ENCODE assay signal across 9 mouse cellular contexts in the genomic region with DNA sequence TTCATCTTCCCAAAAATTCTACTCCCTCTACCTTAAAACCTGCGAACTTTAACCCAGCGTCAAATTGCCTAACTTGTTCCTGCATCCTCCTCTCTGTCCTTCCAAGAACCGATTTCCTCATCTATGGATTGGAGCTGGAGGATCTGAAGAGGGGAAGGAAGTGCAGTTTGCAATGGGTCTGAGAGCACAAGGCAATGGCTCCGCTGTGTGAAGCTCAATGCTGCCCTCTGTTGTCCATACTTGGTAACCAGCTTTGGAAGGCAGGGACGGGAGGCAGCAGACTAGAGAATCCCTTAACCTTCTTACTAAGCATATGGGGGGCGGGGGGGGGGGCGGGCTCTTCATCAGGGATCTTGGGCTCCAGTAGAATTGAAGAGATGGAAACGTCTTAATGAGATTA. TPM values are rescaled to one million over a fixed set of nuclear protein-coding genes. Genes with fewer than 3 reads are reported as not detected.
DNase-seq lines count a peak whose midpoint lies in the region; ATAC-seq and TF ChIP-seq lines count a peak whose summit lies in the region.
"Had no signal": no experiment of that assay in that cellular context is flagged by ENCODE, and none has a peak within 500 bp of the region (broad histone marks: within the 10 kb centered on the region; RNA-seq: fewer than 3 reads in every experiment).

No protein-coding gene starts in this region.

- no peak for TF ChIP-seq POLR2A in limb, embryonic 14.5 days (IDR thresholded peaks at IDR 0.05; ENCODE audit: borderline replicate concordance, extremely low read depth, insufficient read depth, insufficient read length)
- no peak for TF ChIP-seq POLR2A in testis, adult 2 months (IDR thresholded peaks at IDR 0.05; ENCODE audit: control insufficient read depth, low read depth, low read length)

- no peaks in the 10 kb centered on the region for H3K9me3 ChIP-seq in forebrain, embryonic 14.5 days (replicated peaks; ENCODE audit: control insufficient read depth, low read length)
- H3K9me3 ChIP-seq in limb, embryonic 14.5 days (ENCODE audit: control insufficient read depth, low read length): no peaks in the 10 kb centered on the region
- H3K9me3 ChIP-seq: stomach, embryonic 15.5 days had no signal

- TF ChIP-seq CTCF in testis, adult 2 months (IDR thresholded peaks at IDR 0.05; ENCODE audit: control insufficient read depth, insufficient read depth, insufficient replicate concordance, low read depth, low read length): peak; percentile 88; the same call in 1 of the 2 replicates

- peak; percentile 38; the same call in 1 of the 2 replicates for ATAC-seq in cerebellum, adult (ENCODE audit: insufficient number of reproducible peaks, low FRiP score, low TSS enrichment)
- peak; percentile 54; the same call in 1 of the 2 replicates for ATAC-seq in forebrain, embryonic 14.5 days
- 0 out of 2 replicates have a peak, but pooled peaks have one; percentile 49 for ATAC-seq in limb, embryonic 14.5 days (ENCODE audit: low FRiP score, low read depth)

- peak; percentile 27 to 37 for DNase-seq in urinary bladder, adult 18-20 months (ENCODE audit: low spot score in 2 of 2)
- no peak for DNase-seq in urinary bladder, postnatal 10 days (ENCODE audit: low spot score)
- peak; percentile 91 for DNase-seq in forebrain, embryonic 14.5 days (ENCODE audit: low spot score)
- peak; percentile 44 to 69 for DNase-seq in kidney, adult 8-10 months
- peak; percentile 77 for DNase-seq in limb, embryonic 14.5 days (ENCODE audit: low spot score)
- DNase-seq in naive thymus-derived CD4-positive, alpha-beta T cell, adult 2 months (ENCODE audit: low read depth): peak; percentile 85

- no peaks in the 10 kb centered on the region for H3K4me1 ChIP-seq in forebrain, embryonic 14.5 days (ENCODE audit: control insufficient read depth, insufficient read depth, low read length)
- no peaks in the 10 kb centered on the region for H3K4me1 ChIP-seq in limb, embryonic 14.5 days (ENCODE audit: control insufficient read depth, insufficient read depth, low read length)
- peaks cover 13% of the 10 kb centered on the region for H3K4me1 ChIP-seq in testis, adult 2 months (ENCODE audit: control insufficient read depth, insufficient read depth, low read length)

- H3K27ac ChIP-seq in forebrain, embryonic 14.5 days (ENCODE audit: low read depth, low read length): no peak overlapping the region
- H3K27ac ChIP-seq in limb, embryonic 14.5 days (replicated peaks; ENCODE audit: low read depth, low read length): no peak overlapping the region
- H3K27ac ChIP-seq in testis, adult 2 months (ENCODE audit: control insufficient read depth, insufficient read depth, low read depth, low read length): no peak overlapping the region
- H3K27ac ChIP-seq: stomach, embryonic 15.5 days had no signal

- no peak overlapping the region for H3K9ac ChIP-seq in forebrain, embryonic 14.5 days (ENCODE audit: low read length)
- H3K9ac ChIP-seq in limb, embryonic 14.5 days (ENCODE audit: low read depth, low read length, severe bottlenecking): no peak overlapping the region
- H3K9ac ChIP-seq: stomach, embryonic 15.5 days had no signal

- under 1% methylated on average over 8 of the region's 8 CpGs for WGBS in forebrain, embryonic 14.5 days
- WGBS in limb, embryonic 14.5 days: under 1% methylated on average over 7 of the region's 8 CpGs

- H3K4me2 ChIP-seq in forebrain, embryonic 14.5 days (ENCODE audit: low read length): no peak overlapping the region
- no peak overlapping the region for H3K4me2 ChIP-seq in limb, embryonic 14.5 days (replicated peaks; ENCODE audit: low read depth, low read length, severe bottlenecking)
- H3K4me2 ChIP-seq: stomach, embryonic 15.5 days had no signal

- H3K27me3 ChIP-seq in forebrain, embryonic 14.5 days (replicated peaks; ENCODE audit: control insufficient read depth, insufficient read depth, low read length): peaks cover 61% of the 10 kb centered on the region
- peaks cover 59% of the 10 kb centered on the region for H3K27me3 ChIP-seq in limb, embryonic 14.5 days (ENCODE audit: control insufficient read depth, insufficient read depth, low read length)
- no peaks in the 10 kb centered on the region for H3K27me3 ChIP-seq in testis, adult 2 months (ENCODE audit: control insufficient read depth, insufficient read depth, low read length)

- H3K36me3 ChIP-seq in forebrain, embryonic 14.5 days (ENCODE audit: control insufficient read depth, insufficient read depth, low read length): no peaks in the 10 kb centered on the region
- H3K36me3 ChIP-seq in limb, embryonic 14.5 days (ENCODE audit: control insufficient read depth, insufficient read depth, low read length): no peaks in the 10 kb centered on the region
- no peaks in the 10 kb centered on the region for H3K36me3 ChIP-seq in testis, adult 2 months (ENCODE audit: control insufficient read depth, insufficient read depth, low read length)
- H3K36me3 ChIP-seq: stomach, embryonic 15.5 days had no signal

- no peak overlapping the region for H3K4me3 ChIP-seq in forebrain, embryonic 14.5 days (ENCODE audit: low read depth, low read length)
- no peak overlapping the region for H3K4me3 ChIP-seq in limb, embryonic 14.5 days (replicated peaks; ENCODE audit: low read length)
- no peak overlapping the region for H3K4me3 ChIP-seq in testis, adult 2 months (ENCODE audit: control insufficient read depth, low read depth, low read length)
- H3K4me3 ChIP-seq: stomach, embryonic 15.5 days had no signal

RNA-seq across cellular contexts. Expression of gene Faah, which starts 37.0 kb away (rescaled TPM):
- polyA plus RNA-seq in forebrain, embryonic 14.5 days (2014; fragmentation: Nextera tagmentation; extraction: Ambion mirVana): 7.0 and 7.3 TPM in 2 replicates
- 1.7 and 1.9 TPM in 2 replicates for polyA plus RNA-seq in limb, embryonic 14.5 days (2012; rRNA removed)
- polyA plus RNA-seq in limb, embryonic 14.5 days (2014; fragmentation: Nextera tagmentation; extraction: Ambion mirVana): 1.9 and 2.1 TPM in 2 replicates
- 31.6 and 32.2 TPM in 2 replicates for polyA plus RNA-seq in testis, adult 2 months (2012; rRNA removed)

RNA-seq across cellular contexts. Expression of gene Dmbx1, which starts 41.0 kb away (rescaled TPM):
- polyA plus RNA-seq in forebrain, embryonic 14.5 days (2014; fragmentation: Nextera tagmentation; extraction: Ambion mirVana): 0.05 TPM in 2 replicates
- 0.05 and 0.09 TPM in 2 replicates for polyA plus RNA-seq in limb, embryonic 14.5 days (2012; rRNA removed)
- not detected in 2 replicates for polyA plus RNA-seq in limb, embryonic 14.5 days (2014; fragmentation: Nextera tagmentation; extraction: Ambion mirVana)
- polyA plus RNA-seq in testis, adult 2 months (2012; rRNA removed): 0.08 and 0.25 TPM in 2 replicates
